Mouse (Mus musculus) lung, postnatal 0 days (tissue): ENCODE data around the gene Acvr1. TPM values are rescaled to one million over a fixed set of nuclear protein-coding genes. Genes with fewer than 3 reads are reported as not detected.

Experiments
- ATAC-seq: fragments of 200-750 bp; cut with Nextera tagmentation; 2 replicates; pipeline ENCODE4 v1.8.0; 2017; ENCODE audit warnings: moderate library complexity
- DNase-seq: peaks from one replicate; pipeline ENCODE4 v3.0.0-alpha.2; 2016; ENCODE audit warnings: low spot score
- H3K27ac ChIP-seq: fragments of 300-500 bp; sonication (generic); 2 replicates; pipeline ENCODE4 v1.5.1; 2014; ENCODE audit warnings: antibody characterized with exemption, mild to moderate bottlenecking, low read length, mixed read lengths
- H3K27me3 ChIP-seq: fragments of 300-500 bp; sonication (generic); replicated peaks from 2 replicates; pipeline ENCODE4 v1.6.1; 2014; ENCODE audit warnings: low read length, mixed read lengths; ENCODE audit not compliant: insufficient read depth
- H3K36me3 ChIP-seq: fragments of 300-500 bp; sonication (generic); 2 replicates; pipeline ENCODE4 v1.6.1; 2014; ENCODE audit warnings: low read length, mixed read lengths; ENCODE audit not compliant: insufficient read depth
- H3K4me1 ChIP-seq: fragments of 300-500 bp; sonication (generic); 2 replicates; pipeline ENCODE4 v1.6.1; 2014; ENCODE audit warnings: antibody characterized with exemption, low read depth, low read length, mixed read lengths; ENCODE audit not compliant: insufficient read depth
- H3K4me2 ChIP-seq: fragments of 300-500 bp; sonication (generic); replicated peaks from 2 replicates; pipeline ENCODE4 v1.6.1; 2014; ENCODE audit warnings: low read depth, mild to moderate bottlenecking, low read length, moderate library complexity, mixed read lengths
- H3K4me3 ChIP-seq: fragments of 300-500 bp; sonication (generic); 2 replicates; pipeline ENCODE4 v1.5.1; 2014; ENCODE audit warnings: low read depth, low read length
- H3K9ac ChIP-seq: fragments of 300-500 bp; sonication (generic); replicated peaks from 2 replicates; pipeline ENCODE4 v1.6.1; 2014; ENCODE audit warnings: low read depth, mild to moderate bottlenecking
- H3K9me3 ChIP-seq: fragments of 300-500 bp; sonication (generic); 2 replicates; pipeline ENCODE4 v1.6.1; 2016; ENCODE audit warnings: low read length, mixed read lengths
- CTCF ChIP-seq: IDR thresholded peaks from 2 replicates; pipeline ENCODE4 v1.5.1; 2016; ENCODE audit warnings: antibody characterized with exemption, mild to moderate bottlenecking
- EP300 ChIP-seq: IDR thresholded peaks from 2 replicates; pipeline ENCODE4 v1.6.1; 2016; ENCODE audit warnings: antibody characterized with exemption, mild to moderate bottlenecking, control low read depth
- WGBS: fragments of 180-500 bp; shearing (Covaris S2); extraction: QIAGEN DNeasy Blood & Tissue Kit; methylation state at CpG from one replicate; pipeline ENCODE4 v1.1.7; 2014; 5-methylcytosine and 5-hydroxymethylcytosine counted together
- polyA plus RNA-seq: library from polyadenylated mRNA; unstranded; fragments of >200 nt; fragmentation: Nextera tagmentation; extraction: Ambion mirVana; gene quantifications from 2 replicates; pipeline ENCODE4 v1.2.1, GENCODE M21; 2015

Gene Acvr1
- polyA plus RNA-seq, 1 experiment from 2014 or later = 5.8 TPM

- H3K9me3 ChIP-seq = no peaks in the 10 kb centered on the region
- H3K4me1 ChIP-seq = no peaks in the 10 kb centered on the region
- H3K36me3 ChIP-seq = no peaks in the 10 kb centered on the region
- H3K4me3 ChIP-seq = no peak overlapping the region
- H3K27me3 ChIP-seq = no peaks in the 10 kb centered on the region
- TF ChIP-seq EP300 = no peak
- no peak for TF ChIP-seq CTCF
- no peak overlapping the region for H3K4me2 ChIP-seq
- ATAC-seq (no peak), DNase-seq (no peak)
- no peak overlapping the region for H3K27ac ChIP-seq
- WGBS = 77% methylated on average over 4 of the region's 4 CpGs
- no peak overlapping the region for H3K9ac ChIP-seq
Measured at GRCm38 (mm10) chr2:58601382-58601781, 34.4 kb upstream of the Acvr1 start.

GRCm38 (mm10) chr2:58599639-58600038 is 32.7 kb upstream of the Acvr1 start:
- Histone ChIP-seq H3K36me3 (no peaks in the 10 kb centered on the region), H3K9ac (no peak overlapping the region), H3K4me2 (no peak overlapping the region), H3K27ac (no peak overlapping the region), H3K4me3 (no peak overlapping the region), H3K9me3 (no peaks in the 10 kb centered on the region), H3K4me1 (no peaks in the 10 kb centered on the region), H3K27me3 (no peaks in the 10 kb centered on the region)
- DNase-seq = no peak
- TF ChIP-seq CTCF = no peak
- no peak for TF ChIP-seq EP300
- no peak for ATAC-seq
- 91% methylated on average over 6 of the region's 6 CpGs for WGBS

- H3K9ac ChIP-seq = no peak overlapping the region
- DNase-seq = no peak
- H3K27ac ChIP-seq = no peak overlapping the region
- no peak for TF ChIP-seq CTCF
- TF ChIP-seq EP300 = no peak
- H3K4me3 ChIP-seq = no peak overlapping the region
- no peaks in the 10 kb centered on the region for H3K36me3 ChIP-seq
- WGBS = 94% methylated on average over 3 of the region's 3 CpGs
- no peaks in the 10 kb centered on the region for H3K27me3 ChIP-seq
- no peak overlapping the region for H3K4me2 ChIP-seq
- no peaks in the 10 kb centered on the region for H3K9me3 ChIP-seq
- no peaks in the 10 kb centered on the region for H3K4me1 ChIP-seq
- ATAC-seq = no peak
Measured at GRCm38 (mm10) chr2:58597556-58597955, 30.6 kb upstream of the Acvr1 start.

GRCm38 (mm10) chr2:58596774-58597342 is 29.9 kb upstream of the Acvr1 start:
- Histone ChIP-seq H3K36me3 (no peaks in the 10 kb centered on the region), H3K4me2 (no peak overlapping the region), H3K4me1 (no peaks in the 10 kb centered on the region), H3K27me3 (no peaks in the 10 kb centered on the region), H3K9ac (no peak overlapping the region), H3K9me3 (no peaks in the 10 kb centered on the region), H3K27ac (no peak overlapping the region), H3K4me3 (no peak overlapping the region)
- TF ChIP-seq CTCF (no peak), EP300 (no peak)
- 69% methylated on average over 17 of the region's 17 CpGs for WGBS
- no peak for ATAC-seq
- DNase-seq = no peak

GRCm38 (mm10) chr2:58595350-58595749 is 28.4 kb upstream of the Acvr1 start:
- Histone ChIP-seq H3K4me2 (no peak overlapping the region), H3K4me3 (no peak overlapping the region), H3K9ac (no peak overlapping the region), H3K9me3 (no peaks in the 10 kb centered on the region), H3K27me3 (no peaks in the 10 kb centered on the region), H3K36me3 (no peaks in the 10 kb centered on the region), H3K4me1 (no peaks in the 10 kb centered on the region), H3K27ac (no peak overlapping the region)
- TF ChIP-seq CTCF = no peak
- no peak for TF ChIP-seq EP300
- peak; percentile 35; the same call in 1 of the 2 replicates for ATAC-seq
- peak; percentile 46 for DNase-seq
- 30% methylated on average over 9 of the region's 9 CpGs for WGBS

GRCm38 (mm10) chr2:58590055-58590454 is 23.1 kb upstream of the Acvr1 start:
- no peak for DNase-seq
- 0 out of 2 replicates have a peak, but pooled peaks have one; percentile 5 for ATAC-seq
- Histone ChIP-seq H3K9me3 (no peaks in the 10 kb centered on the region), H3K36me3 (no peaks in the 10 kb centered on the region), H3K4me2 (no peak overlapping the region), H3K27me3 (no peaks in the 10 kb centered on the region), H3K4me3 (no peak overlapping the region), H3K9ac (no peak overlapping the region), H3K4me1 (peaks cover 2% of the 10 kb centered on the region; the same call in 1 of the 2 replicates), H3K27ac (no peak overlapping the region)
- TF ChIP-seq EP300 (no peak), CTCF (no peak)
- whole genome bisulfite sequencing = 94% methylated on average over 1 of the region's 1 CpGs

GRCm38 (mm10) chr2:58589637-58590036 is 22.7 kb upstream of the Acvr1 start:
- no peak overlapping the region for H3K4me3 ChIP-seq
- DNase-seq = peak; percentile 93
- H3K9ac ChIP-seq = no peak overlapping the region
- H3K36me3 ChIP-seq = no peaks in the 10 kb centered on the region
- H3K4me1 ChIP-seq = peaks cover 2% of the 10 kb centered on the region; the same call in 1 of the 2 replicates
- H3K27me3 ChIP-seq = no peaks in the 10 kb centered on the region
- 26% methylated on average over 4 of the region's 4 CpGs for WGBS
- 0 out of 2 replicates have a peak overlapping the region, but pooled peaks have one; percentile 39 for H3K27ac ChIP-seq
- ATAC-seq = peak; percentile 96
- H3K4me2 ChIP-seq = peak overlapping the region; percentile 6; the same call in 1 of the 2 replicates
- no peak for TF ChIP-seq CTCF
- TF ChIP-seq EP300 = peak; percentile 81
- H3K9me3 ChIP-seq = no peaks in the 10 kb centered on the region
